Mouse (Mus musculus) heart, adult 2 months (tissue): ENCODE measurements around the gene Cfap45. TPM values are rescaled to one million over a fixed set of nuclear protein-coding genes. Genes with fewer than 3 reads are reported as not detected.

Source experiments
- DNase-seq, 2 experiments: peaks; one replicate each; pipeline ENCODE4 v3.0.0; 2021
- H3K27ac ChIP-seq: fragments of 200-600 bp; 2 replicates; pipeline ENCODE4 v1.8.1; 2022
- H3K27me3 ChIP-seq: fragments of 200-500 bp; 2 replicates; pipeline ENCODE4 v1.6.1; 2012; ENCODE audit warnings: mild to moderate bottlenecking, low read length, inconsistent platforms, mixed read lengths; ENCODE audit not compliant: control insufficient read depth, insufficient read depth
- H3K36me3 ChIP-seq: fragments of 200-500 bp; 2 replicates; pipeline ENCODE4 v1.6.1; 2012; ENCODE audit warnings: low read length, inconsistent platforms; ENCODE audit not compliant: control insufficient read depth, insufficient read depth
- H3K4me1 ChIP-seq: fragments of 200-500 bp; 2 replicates; pipeline ENCODE4 v1.6.1; 2011; ENCODE audit warnings: low read length; ENCODE audit not compliant: control insufficient read depth, insufficient read depth
- H3K4me3 ChIP-seq: fragments of 200-600 bp; 2 replicates; pipeline ENCODE4 v1.8.1; 2022
- H3K79me2 ChIP-seq: fragments of 200-500 bp; replicated peaks from 2 replicates; pipeline ENCODE4 v1.6.1; 2012; ENCODE audit warnings: mild to moderate bottlenecking, inconsistent platforms, low read length, moderate library complexity, mixed read lengths; ENCODE audit not compliant: control insufficient read depth, insufficient read depth
- H3K9ac ChIP-seq: fragments of 200-500 bp; 2 replicates; pipeline ENCODE4 v1.6.1; 2012; ENCODE audit warnings: low read depth, mild to moderate bottlenecking, control low read depth, inconsistent platforms, low read length, mixed read lengths
- CTCF ChIP-seq: fragments of 200-600 bp; IDR thresholded peaks from 2 replicates; pipeline ENCODE4 v1.8.1; 2022; ENCODE audit warnings: antibody characterized with exemption, mild to moderate bottlenecking, moderate library complexity
- EP300 ChIP-seq: fragments of 200-500 bp; IDR thresholded peaks from 2 replicates; pipeline ENCODE4 v1.6.1; 2011; ENCODE audit warnings: low read depth, low read length, control low read depth; ENCODE audit not compliant: insufficient read depth
- POLR2A ChIP-seq: fragments of 200-500 bp; IDR thresholded peaks from 2 replicates; pipeline ENCODE4 v1.6.1; 2011; ENCODE audit warnings: mild to moderate bottlenecking, low read depth, low read length, control low read depth; ENCODE audit not compliant: insufficient read depth
- WGBS: fragments of 180-500 bp; shearing (Covaris S2); methylation state at CpG from one replicate; pipeline ENCODE4 v1.1.7; 2018; 5-methylcytosine and 5-hydroxymethylcytosine counted together
- intact Hi-C: fragments of 180-260 bp; cut with DNase I; formaldehyde crosslinking; loops from one replicate; pipeline ENCODE4 v1.15.1; 2025
- polyA plus RNA-seq: library from polyadenylated mRNA; depleted of rRNA; stranded (reverse); fragments of >200 nt; gene quantifications from 2 replicates; pipeline ENCODE4 v1.2.3, GENCODE M21; 2012
- total RNA-seq, 2 experiments: library from RNA; stranded (reverse); gene quantifications; 2 replicates each; pipeline ENCODE4 v1.2.3; 2021

Cfap45 gene
- total and polyA plus RNA-seq, 3 experiments = 0.39 to 0.53 (median 0.52) TPM

- no peaks in the 10 kb centered on the region for H3K27me3 ChIP-seq
- no peak overlapping the region for H3K4me3 ChIP-seq
- H3K79me2 ChIP-seq = no peaks in the 10 kb centered on the region
- peak; percentile 97 for TF ChIP-seq EP300
- TF ChIP-seq CTCF = no peak; the same call in 1 of the 2 replicates
- TF ChIP-seq POLR2A = 0 out of 2 replicates have a peak, but pooled peaks have one; percentile 33
- WGBS = 10% methylated on average over 7 of the region's 7 CpGs
- H3K9ac ChIP-seq = no peak overlapping the region
- no peaks in the 10 kb centered on the region for H3K36me3 ChIP-seq
- H3K27ac ChIP-seq = no peak overlapping the region
- DNase-seq = peak; percentile 90
- intact Hi-C loops = loop anchor here (1.0 to 2.0 kb wide), 4 partner anchors 35 to 105 kb away; no protein-coding TSS in a partner anchor
- peaks cover 18% of the 10 kb centered on the region for H3K4me1 ChIP-seq
These were observed 8.1 kb downstream of the Cfap45 start for GRCm38 (mm10) chr1:172528701-172529100.

DNA sequence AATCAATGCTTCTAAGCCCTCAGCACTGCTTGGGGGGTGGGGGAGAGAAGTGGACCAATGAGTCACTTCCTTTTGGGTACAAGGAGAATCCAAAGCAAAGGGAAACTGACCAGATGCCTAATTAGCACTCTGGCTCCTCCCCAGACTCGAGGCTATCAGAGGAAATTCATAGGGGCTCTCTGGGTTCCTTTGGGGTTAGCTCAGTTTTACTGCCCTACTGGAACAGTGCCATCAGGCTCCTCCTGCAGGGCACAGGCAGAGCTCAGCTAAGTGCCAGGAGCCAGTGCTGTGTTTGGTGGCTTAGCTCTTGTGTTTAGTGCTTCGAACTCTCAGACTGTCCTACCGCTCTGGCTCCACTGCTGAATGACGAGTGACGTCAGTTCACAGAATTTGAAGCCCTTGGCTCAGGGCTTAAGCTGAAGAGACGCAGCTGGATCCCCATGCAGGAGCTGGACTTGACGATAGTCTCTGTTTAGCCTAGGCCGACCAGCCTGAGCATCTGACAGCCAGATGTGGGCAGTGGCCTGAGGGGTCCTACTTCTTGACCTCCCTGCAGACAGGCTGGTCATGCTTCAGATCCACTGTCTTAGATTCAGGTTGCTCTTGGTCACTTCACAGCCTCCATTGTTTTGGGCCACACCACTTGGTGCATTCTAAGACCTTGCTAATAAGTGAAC is 10.1 kb downstream of the Cfap45 start:
- 31% methylated on average over 8 of the region's 8 CpGs for WGBS
- no peak overlapping the region for H3K4me3 ChIP-seq
- no peaks in the 10 kb centered on the region for H3K36me3 ChIP-seq
- intact Hi-C loops = no loop called here
- no peaks in the 10 kb centered on the region for H3K27me3 ChIP-seq
- peak in 1 of 2 experiments; percentile 26 for DNase-seq
- TF ChIP-seq CTCF (no peak), EP300 (no peak), POLR2A (no peak)
- H3K27ac ChIP-seq = no peak overlapping the region
- H3K79me2 ChIP-seq = no peaks in the 10 kb centered on the region
- H3K4me1 ChIP-seq = peaks cover 14% of the 10 kb centered on the region
- H3K9ac ChIP-seq = no peak overlapping the region

DNA sequence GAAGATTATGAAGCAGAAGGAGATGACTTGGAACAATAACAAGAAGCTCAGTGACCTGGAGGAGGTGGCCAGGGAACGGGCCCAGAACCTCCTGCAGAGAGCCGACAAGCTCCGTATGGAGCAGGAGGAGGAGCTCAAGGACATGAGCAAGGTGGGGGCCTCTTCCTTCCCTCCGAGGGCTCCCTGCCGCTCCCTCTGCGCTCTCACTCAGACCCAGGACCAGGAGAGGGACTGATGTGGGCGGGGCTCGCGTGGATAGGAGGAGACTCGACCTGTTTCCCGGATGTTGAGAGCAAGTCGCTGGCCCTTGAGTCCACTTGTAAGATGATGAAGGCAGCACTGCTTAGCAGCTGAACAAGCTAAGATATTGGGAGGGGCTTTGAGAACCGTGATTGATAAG is 11.9 kb downstream of the Cfap45 start:
- peak in 1 of 2 experiments; percentile 55 for DNase-seq
- no peak overlapping the region for H3K27ac ChIP-seq

DNA sequence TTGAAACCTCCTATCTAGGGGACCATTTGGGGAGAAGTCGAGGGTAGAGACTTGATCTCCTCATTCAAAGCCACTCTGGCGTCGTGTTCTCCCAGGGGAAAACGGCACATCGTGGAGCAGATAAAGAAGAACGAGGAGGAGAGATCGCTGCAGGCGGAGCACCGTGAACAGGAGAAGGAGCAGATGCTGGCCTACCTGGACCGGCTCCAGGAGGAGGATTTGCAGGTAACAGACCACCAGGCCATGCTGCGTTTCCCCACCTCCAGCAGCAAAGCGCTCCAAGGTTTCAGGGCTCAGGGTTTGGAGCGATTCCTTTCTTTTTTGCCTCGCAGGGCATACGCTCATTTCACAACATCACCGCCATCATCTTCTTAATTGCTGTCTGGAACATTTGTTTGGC is 14.5 kb downstream of the Cfap45 start:
- peaks cover 6% of the 10 kb centered on the region for H3K4me1 ChIP-seq
- intact Hi-C loops = no loop called here
- no peaks in the 10 kb centered on the region for H3K79me2 ChIP-seq
- H3K9ac ChIP-seq = no peak overlapping the region
- no peaks in the 10 kb centered on the region for H3K36me3 ChIP-seq
- H3K27me3 ChIP-seq = no peaks in the 10 kb centered on the region
- no peak overlapping the region for H3K27ac ChIP-seq
- TF ChIP-seq POLR2A (no peak), CTCF (no peak), EP300 (no peak)
- no peak for DNase-seq
- H3K4me3 ChIP-seq = no peak overlapping the region
- 79% methylated on average over 16 of the region's 16 CpGs for WGBS

More for the DNA sequence above, 11.9 kb downstream of the Cfap45 start:
- intact Hi-C loops = loop anchor here (2.0 kb wide), 1 partner anchor 16 kb away; no protein-coding TSS in a partner anchor
- 17% methylated on average over 13 of the region's 13 CpGs for WGBS
- H3K9ac ChIP-seq = no peak overlapping the region
- TF ChIP-seq EP300 (no peak), CTCF (no peak), POLR2A (no peak)
- H3K4me1 ChIP-seq = peaks cover 6% of the 10 kb centered on the region
- no peaks in the 10 kb centered on the region for H3K79me2 ChIP-seq
- H3K4me3 ChIP-seq = no peak overlapping the region
- H3K36me3 ChIP-seq = no peaks in the 10 kb centered on the region
- no peaks in the 10 kb centered on the region for H3K27me3 ChIP-seq

DNA sequence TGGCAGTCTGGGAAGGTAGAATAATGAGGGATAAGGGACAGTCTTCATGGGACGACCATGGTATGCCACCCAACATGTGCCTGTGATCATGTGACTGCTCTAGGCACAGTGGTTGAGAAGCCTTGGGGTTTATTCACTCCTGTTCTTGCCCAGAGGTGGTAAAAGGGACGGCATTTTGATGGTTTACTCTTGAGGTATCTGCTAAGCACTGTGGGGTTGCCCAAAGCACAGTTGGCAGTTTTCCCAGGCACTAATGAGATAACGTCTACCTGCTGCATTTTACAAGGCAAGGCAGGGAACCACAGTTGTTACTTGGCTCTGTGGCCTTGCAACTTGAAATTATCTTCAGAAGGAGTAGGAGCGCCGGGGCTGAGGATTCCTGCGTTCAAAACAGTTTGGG is 19.2 kb downstream of the Cfap45 start:
- Histone ChIP-seq H3K4me1 (no peaks in the 10 kb centered on the region), H3K27ac (no peak overlapping the region), H3K27me3 (no peaks in the 10 kb centered on the region), H3K4me3 (no peak overlapping the region), H3K36me3 (no peaks in the 10 kb centered on the region), H3K79me2 (no peaks in the 10 kb centered on the region), H3K9ac (no peak overlapping the region)
- TF ChIP-seq CTCF (no peak), EP300 (no peak), POLR2A (no peak)
- WGBS = 53% methylated on average over 6 of the region's 6 CpGs
- intact Hi-C loops = no loop called here
- no peak for DNase-seq

GRCm38 (mm10) chr1:172540283-172540820 is 19.8 kb downstream of the Cfap45 start:
- Histone ChIP-seq H3K27ac (no peak overlapping the region), H3K9ac (no peak overlapping the region), H3K4me1 (no peaks in the 10 kb centered on the region), H3K27me3 (no peaks in the 10 kb centered on the region), H3K4me3 (no peak overlapping the region), H3K79me2 (no peaks in the 10 kb centered on the region), H3K36me3 (no peaks in the 10 kb centered on the region)
- DNase-seq = no peak
- 59% methylated on average over 11 of the region's 11 CpGs for WGBS
- TF ChIP-seq EP300 (no peak), CTCF (no peak), POLR2A (no peak)
- intact Hi-C loops = no loop called here
